Mouse (Mus musculus) right cerebral cortex, postnatal 10 days (tissue): ENCODE results near the gene Top2a.

Experiments
- DNase-seq, 2 experiments: peaks; one replicate each; pipeline ENCODE4 v3.0.0; 2021; ENCODE audit warnings: low spot score in 2 of 2

Top2a gene

DNA sequence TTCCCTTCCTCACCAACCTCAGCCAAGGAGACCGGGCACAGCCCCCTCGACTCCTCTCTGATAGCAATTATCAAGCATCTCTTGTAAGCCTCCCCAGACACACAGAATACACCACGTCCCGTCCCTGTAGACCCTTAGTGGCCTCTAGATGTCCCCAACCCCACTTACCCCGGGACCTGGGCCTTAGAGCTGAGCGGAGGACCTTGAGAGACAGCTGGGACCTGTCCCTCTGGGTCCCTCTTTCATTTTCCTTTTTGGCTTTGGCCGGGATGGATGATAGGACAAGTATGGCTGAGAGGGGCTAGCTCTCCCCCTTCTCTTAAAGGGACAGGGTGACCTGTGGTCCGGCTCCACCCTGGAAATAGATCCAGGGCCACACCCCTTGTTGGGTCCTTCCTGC is 40.4 kb downstream of the Top2a start:
- no peak for DNase-seq

GRCm38 (mm10) chr11:98982773-98983133 is 41.2 kb downstream of the Top2a start, which contains the start of gene Gjd3:
Gene Gjd3 (minus strand): TSS chr11:98983016.
- no peak for DNase-seq

- peak; percentile 79 to 82 for DNase-seq
Measured at GRCm38 (mm10) chr11:98981997-98982772, 41.8 kb downstream of the Top2a start.

GRCm38 (mm10) chr11:98981289-98981996 is 42.5 kb downstream of the Top2a start:
- DNase-seq, result no peak

DNA sequence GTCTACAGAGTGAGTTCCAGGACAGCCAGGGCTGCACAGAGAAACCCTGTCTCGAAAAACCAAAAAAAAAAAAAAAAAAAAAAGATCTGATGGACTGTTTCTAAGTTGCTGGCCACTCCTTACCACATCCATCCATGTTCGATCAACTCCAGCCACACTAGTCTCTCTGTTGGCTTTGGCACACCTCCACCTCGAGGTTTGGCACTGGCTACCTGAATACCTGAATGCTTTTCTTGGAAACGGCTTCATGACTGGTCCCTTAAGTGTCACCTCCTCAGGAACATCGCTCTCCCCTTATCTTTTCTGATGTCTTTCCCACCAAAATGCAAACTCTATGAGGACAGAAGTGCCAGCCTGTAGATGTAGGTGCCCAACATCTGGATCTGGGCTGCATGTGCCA is 44.6 kb downstream of the Top2a start:
- DNase-seq, result no peak

DNA sequence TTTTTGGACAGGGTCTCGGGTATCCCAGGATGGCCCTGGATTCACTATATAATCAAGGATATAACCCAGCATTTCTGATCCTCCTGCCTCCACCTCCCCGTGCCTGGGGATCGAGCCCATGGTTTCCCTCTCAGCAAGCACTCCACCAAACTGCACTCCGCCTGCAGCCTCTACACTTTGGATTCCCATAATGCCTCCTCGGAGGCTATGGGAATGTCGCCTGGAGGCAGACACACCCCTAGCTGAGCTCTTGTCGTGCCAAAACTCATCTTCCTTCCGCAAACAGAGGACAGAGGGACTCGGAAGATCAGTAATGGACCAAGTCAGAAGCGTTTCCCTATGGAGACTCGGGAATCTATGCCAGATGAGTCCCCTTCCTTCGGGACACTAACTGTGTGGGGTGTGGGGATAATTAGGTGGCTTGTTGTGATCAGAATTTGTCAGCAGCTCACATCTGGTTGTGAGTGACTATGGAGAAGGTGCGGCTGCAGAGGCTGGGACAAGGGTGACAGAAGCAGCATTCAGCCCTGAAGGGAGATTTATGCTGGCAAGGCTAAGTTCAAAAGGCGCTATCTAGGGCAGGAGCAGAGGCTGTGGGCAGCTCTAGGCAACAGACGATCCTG is 45.4 kb downstream of the Top2a start:
- no peak for DNase-seq

DNA sequence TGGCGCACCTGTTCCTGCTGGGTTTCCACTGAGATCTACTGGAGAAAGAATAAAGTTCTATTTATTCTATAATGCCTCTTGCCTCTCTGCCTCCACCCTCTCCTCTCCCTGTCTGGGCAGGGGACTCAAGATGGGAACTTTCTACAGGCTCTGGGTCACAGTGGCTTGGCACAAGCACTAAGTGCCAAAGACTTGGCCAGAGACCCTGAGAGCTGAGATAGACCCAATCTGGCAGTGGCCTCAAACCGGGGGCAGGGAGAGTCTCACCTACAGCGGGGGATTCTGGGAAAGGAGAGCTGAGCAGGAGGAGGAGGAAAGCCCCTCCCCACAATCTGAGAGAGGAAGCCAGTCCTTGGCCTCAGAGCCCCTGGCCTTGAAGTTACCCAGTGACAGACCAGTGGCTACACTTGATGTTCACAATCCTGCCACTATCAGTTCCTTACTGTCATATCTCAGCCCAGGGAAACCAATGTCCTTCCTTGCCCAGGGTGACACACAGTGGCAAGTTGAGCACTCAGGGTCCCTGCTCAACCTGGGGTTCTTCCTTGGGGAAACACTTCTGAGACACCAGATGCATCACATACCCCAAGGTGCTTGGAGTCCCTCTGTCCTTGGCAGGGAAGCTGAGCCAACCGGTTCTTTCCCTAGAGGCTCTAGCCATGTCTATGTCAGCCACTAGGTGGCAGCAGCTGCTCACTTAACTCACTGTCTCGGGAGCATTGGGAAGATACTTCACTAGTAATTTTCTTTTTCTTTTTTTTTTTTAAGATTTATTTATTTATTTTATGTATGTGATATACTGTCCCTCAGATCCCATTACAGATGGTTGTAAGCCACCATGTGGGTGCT is 48.9 kb downstream of the Top2a start:
- DNase-seq, result peak; percentile 84 to 90

DNA sequence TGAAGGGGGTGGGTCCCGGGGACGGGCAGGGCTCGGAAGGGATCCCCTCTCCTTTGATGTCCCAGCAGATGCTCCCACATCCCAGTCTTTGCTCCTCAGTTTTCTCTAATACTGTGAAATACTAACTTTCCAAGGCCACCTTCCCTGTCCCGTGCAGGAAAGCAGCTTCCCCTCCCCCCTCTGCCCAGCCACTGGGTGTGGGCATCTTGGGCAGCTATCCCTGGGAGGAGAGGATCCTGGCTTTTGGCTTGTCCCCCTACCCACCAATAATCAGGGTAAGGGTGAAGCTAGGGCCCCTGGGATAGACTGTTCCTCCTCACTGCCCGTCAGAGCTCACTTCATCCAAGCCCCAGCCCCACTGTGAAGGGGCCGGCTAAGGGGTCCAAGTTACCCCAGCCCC is 49.8 kb downstream of the Top2a start:
- DNase-seq, result no peak

GRCm38 (mm10) chr11:98973584-98973983 is 50.4 kb downstream of the Top2a start:
- DNase-seq, result peak; percentile 36 to 54

GRCm38 (mm10) chr11:98972801-98973360 is 51.1 kb downstream of the Top2a start:
- peak; percentile 19 to 39 for DNase-seq

GRCm38 (mm10) chr11:98972215-98972614 is 51.8 kb downstream of the Top2a start:
- DNase-seq, result peak; percentile 80 to 84

DNA sequence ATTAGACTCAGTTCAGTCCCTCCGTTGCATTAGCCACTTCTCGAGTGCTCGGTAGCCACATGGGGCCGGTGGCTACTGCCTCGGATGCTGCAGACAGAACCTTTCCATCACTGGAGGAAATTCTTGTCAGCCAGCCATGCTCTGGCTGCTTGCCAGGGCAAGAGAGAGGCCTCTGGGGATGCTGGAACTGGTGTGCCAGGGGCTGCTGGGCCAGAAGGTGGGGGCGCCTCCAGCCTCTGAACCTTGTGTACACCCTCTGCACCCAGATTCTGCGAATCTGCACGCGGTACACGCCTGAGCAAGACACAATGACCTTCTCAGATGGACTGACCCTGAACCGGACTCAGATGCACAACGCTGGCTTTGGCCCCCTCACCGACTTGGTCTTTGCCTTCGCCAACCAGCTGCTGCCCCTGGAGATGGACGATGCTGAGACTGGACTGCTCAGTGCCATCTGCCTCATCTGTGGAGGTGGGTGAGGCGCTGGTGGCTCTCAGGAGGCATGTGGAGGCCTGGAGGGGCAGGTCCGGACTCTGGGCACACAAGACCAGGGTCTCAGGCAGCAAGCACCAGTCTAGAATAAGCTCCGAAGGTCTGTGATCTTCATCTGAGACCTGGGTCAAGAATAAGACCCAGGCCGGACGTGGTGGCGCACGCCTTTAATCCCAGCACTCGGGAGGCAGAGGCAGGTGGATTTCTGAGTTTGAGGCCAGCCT is 52.5 kb downstream of the Top2a start:
- DNase-seq, result peak; percentile 81 to 86

GRCm38 (mm10) chr11:98970191-98970925 is 53.6 kb downstream of the Top2a start:
- peak; percentile 63 to 65 for DNase-seq

DNA sequence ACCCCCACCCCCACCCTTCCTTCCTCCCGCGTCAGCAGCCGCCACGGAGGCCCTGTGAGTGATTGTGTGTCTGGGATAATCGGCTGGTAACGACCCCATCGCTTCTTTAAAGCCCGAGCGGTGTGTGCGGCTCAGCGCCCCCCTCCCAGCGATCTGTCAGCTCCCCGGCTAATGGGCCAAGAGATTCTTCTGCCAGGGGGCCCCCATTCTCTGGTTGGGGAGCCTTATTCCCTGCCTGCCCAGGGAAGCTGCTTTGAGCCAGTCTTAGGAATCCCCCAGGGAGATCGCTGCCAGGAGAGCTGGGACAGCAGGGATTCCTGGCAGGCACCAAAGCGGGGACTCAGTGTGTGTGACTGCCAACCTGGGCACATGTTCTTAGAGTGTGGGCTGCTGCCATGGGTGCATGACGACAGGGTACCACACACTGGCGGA is 54.5 kb downstream of the Top2a start:
- DNase-seq, result peak; percentile 90 to 93

- peak in 1 of 2 experiments; percentile 68 for DNase-seq
Measured at GRCm38 (mm10) chr11:98968716-98969495, 55.1 kb downstream of the Top2a start.

- DNase-seq, result no peak
Measured at GRCm38 (mm10) chr11:98968079-98968478, 55.9 kb downstream of the Top2a start.

GRCm38 (mm10) chr11:98966499-98967141 is 57.4 kb downstream of the Top2a start:
- peak; percentile 90 to 91 for DNase-seq

DNA sequence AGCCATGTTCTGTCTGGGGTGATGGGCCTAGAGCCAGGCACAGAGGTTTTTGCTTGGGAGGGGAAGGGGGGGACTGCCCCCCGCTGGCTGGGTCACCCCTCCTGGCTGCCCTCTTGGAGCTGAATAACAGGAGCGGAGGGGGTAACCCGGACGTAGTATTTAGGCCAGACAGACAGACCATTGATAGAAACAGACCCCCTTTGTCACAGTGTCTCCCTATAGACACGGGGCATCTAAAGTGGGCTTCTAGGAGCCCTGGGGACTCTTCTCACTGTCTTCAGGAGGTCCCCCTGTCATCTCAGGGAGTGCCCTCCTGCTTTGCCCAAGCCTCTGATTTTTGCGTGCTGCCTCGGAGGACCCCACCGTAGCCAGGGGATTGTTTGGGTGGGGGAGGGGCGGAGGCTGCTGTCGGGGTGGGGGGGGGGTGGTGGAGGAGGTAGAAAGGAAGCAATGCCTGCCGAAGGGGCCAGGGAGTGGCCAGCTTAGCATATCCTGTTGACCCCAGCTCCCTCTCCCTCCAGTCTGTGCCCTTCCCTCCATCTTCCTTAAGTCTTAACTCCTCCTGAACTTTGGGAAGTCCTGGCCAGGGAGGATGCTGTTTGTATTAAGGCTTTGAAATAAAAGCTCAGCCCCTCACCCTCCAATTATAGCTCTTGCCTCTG is 58.4 kb downstream of the Top2a start:
- no peak for DNase-seq
